Mouse (Mus musculus): ENCODE measurements around the gene Fahd1.

The Fahd1 gene

GRCm38 (mm10) chr17:24841133-24841532 is 9.0 kb downstream of the Fahd1 start:
- DNase-seq, result peak; percentile 78

GRCm38 (mm10) chr17:24840341-24840740 is 9.8 kb downstream of the Fahd1 start:
- DNase-seq, result no peak

DNA sequence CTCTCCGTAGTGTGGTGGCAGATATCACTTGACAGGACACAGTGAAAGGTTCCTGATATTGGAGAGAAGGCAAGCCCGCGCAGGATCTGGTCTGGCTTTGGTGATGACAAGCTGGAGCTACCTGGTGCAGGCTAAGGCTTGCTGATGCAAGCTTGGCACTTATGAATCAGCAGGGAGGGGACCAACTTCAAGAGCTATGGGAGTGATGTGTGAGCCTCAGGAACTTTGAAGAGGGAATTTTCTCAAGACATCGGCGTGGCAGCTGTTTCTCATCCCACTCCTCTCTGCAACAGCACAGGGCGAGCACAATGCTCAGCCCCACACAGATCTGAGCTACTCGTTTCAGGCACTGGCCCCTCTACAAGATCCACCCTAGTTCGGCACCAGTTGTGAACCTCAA is 10.3 kb downstream of the Fahd1 start, which contains the start of gene Hagh:
Hagh (plus strand) TSS at position 302 of the 400 bp plus-strand sequence.
- DNase-seq, result no peak

GRCm38 (mm10) chr17:24821351-24822280 is 28.5 kb downstream of the Fahd1 start:
- peak; percentile 72 for DNase-seq

GRCm38 (mm10) chr17:24819469-24819868 is 30.7 kb downstream of the Fahd1 start:
- DNase-seq, result no peak

GRCm38 (mm10) chr17:24818172-24818571 is 32.0 kb downstream of the Fahd1 start:
- peak; percentile 26 for DNase-seq

DNA sequence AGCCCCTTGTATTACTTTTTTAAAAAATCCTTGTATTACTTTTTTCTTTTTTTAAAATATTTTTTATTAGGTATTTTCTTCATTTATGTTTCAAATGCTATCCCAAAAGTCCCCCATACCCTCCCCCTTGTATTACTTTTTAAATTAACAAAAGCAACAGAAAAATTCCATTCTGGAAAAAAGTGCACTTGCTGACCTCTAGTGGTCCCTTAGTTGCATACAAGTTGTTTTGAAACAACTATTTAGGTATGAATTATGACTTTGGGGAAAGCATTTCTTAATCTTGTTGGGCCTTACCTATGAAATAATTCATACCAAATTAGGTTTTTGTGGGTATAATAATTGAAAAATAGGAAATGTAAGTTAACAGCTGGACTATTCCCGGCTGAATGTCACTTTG is 32.7 kb downstream of the Fahd1 start:
- peak; percentile 36 for DNase-seq

DNA sequence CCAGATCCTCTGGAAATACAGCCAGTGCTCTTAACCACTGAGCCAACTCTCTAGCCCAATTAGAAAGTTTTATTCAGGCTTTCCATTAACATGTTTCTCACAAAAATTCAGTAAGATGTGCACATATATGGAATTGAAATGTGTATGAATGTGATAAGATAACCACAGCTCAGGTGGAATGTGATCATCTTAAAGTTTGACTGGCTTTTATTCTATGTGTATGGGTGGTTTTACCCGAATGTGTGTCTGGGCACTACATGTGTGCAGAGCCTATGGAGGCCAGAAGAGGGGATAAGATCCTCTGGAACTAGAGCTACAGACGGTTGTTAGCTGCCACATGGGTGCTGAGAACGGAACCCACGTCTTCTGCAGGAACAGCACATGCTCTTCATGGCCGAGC is 34.9 kb downstream of the Fahd1 start:
- no peak for DNase-seq

- DNase-seq, result no peak
Measured at GRCm38 (mm10) chr17:24812215-24812614, 37.9 kb downstream of the Fahd1 start.

DNA sequence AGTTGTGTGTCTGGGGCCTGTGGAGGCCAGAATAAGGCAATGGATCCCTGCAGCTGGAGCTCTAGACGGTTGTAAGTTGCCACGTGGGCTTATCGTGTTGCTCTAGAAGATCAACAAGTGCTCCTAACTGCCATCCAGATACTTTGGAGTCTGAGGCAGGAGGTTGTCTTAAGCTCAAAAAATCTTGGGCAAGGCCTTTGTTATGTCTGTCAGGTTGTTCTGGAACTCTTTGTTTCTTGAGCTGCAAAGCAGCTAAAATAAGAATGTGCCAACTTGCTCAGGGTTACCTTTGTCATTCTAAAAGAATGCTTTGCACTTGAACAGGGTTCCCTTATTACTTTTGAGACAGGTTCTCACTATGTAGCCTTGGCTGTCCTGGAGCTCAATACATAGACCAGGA is 39.0 kb downstream of the Fahd1 start:
- no peak for DNase-seq

DNA sequence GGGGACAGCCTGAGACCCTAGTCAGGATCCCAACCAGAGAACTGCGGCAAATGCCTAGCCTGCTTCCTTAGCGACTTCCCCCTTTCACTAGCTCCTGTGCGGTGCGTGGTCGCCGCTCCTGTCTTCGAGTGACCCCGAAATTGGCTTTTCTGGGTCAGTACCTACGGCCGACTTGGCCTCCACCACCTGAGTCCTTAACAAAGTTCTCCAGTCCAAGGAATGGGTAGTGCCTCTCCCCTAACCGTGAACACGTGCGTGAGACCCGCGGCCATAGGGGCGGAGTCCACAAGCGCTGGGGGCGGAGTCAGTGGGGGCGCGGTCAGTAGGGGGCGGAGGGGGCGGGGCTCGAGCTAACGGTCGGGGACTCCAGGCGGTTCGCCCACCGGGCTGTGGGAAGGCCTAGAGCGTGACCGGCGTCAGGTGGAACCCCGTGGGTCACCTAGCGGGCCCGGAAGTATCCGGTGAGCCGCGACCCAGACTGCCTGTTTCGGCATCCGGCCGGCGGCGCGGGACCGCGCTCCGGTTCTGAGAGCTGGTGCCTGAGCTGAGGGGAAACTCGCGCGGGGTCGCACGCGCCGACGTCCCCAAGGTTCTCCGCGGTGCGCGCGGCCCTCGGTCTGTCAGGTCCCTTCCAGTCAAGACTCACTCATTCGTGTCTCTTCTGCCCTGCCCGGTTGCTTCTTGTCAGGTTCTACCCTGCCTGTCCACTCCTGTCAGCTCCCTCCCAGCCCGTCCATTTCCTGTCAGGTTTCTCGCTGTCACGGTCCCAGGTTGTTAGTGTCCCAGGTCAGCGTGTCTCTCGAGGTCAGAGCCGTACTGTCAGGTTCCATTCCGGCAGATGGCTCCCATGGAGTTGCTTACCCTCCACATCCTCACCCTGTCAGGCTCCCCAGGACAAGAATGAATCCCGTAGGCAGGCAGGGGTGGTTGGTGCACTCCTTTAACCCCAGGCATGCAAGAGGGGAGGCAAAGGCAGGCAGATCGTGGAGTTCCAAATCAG is 45.9 kb downstream of the Fahd1 start, which contains the start of gene Meiob:
Meiob (plus strand) TSS at position 338 of the 1,000 bp plus-strand sequence.
- DNase-seq, result peak; percentile 76

DNA sequence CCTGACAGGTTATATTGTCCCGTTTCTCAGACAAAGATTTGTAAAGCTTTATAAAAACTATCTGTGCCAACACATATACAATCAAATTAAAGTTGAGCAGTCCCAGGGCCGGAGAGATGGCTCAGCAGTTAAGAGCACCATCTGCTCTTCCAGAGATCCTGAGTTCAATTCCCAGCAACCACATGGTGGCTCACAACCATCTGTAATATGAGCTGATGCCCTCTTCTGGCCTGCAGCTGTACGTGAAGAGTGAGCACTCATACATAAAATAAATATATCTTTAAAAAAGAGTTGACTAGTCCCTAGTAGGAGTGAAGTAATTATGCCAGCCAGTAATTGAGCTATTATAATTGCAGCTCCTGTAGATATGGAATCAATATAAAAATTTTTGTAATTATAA is 49.6 kb downstream of the Fahd1 start:
- no peak for DNase-seq

DNA sequence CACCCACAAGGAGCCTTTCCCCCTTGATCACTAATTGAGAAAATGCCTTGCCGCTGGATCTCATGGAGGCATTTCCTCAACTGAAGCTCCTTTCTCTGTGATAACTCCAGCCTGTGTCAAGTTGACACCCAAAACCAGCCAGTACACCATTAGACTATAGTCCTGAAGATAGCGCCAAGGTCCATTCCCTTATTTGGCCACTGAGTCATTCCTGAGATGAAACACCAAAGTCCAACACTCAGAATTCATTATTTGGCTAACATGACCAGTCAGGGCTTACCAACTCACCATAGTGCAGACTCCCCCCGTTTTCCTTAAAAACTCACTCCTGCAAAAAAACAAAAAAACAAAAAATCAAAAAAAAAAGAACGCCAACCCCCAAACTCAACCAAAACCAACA is 50.7 kb downstream of the Fahd1 start:
- peak; percentile 41 for DNase-seq

All from kidney, adult 9 months (tissue).